In genomic region chr2:61815583-61816313, GRCm38 (mm10) we compare ENCODE assay signal across 8 mouse cellular contexts. TPM values are rescaled to one million over a fixed set of nuclear protein-coding genes. Genes with fewer than 3 reads are reported as not detected.
DNase-seq lines count a peak whose midpoint lies in the region; ATAC-seq and TF ChIP-seq lines count a peak whose summit lies in the region.

No protein-coding gene starts in this region.

- 6% methylated on average over 52 of the region's 66 CpGs for WGBS in kidney, embryonic 14.5 days
- 8% methylated on average over 55 of the region's 66 CpGs for WGBS in embryonic facial prominence, embryonic 15.5 days
- WGBS in intestine, embryonic 16.5 days = 9% methylated on average over 64 of the region's 66 CpGs
- 3% methylated on average over 61 of the region's 66 CpGs for WGBS in midbrain, embryonic 11.5 days

- H3K27ac ChIP-seq in kidney, embryonic 14.5 days (ENCODE audit: low read depth, low read length) = no peak overlapping the region
- H3K27ac ChIP-seq in embryonic facial prominence, embryonic 15.5 days (replicated peaks) = 0 out of 2 replicates have a peak overlapping the region, but pooled peaks have one; percentile 11
- H3K27ac ChIP-seq in intestine, embryonic 16.5 days (ENCODE audit: low read length) = no peak overlapping the region
- peak overlapping the region; percentile 35; the same call in 1 of the 2 replicates for H3K27ac ChIP-seq in midbrain, embryonic 11.5 days (ENCODE audit: low read depth, low read length)
- peak overlapping the region; percentile 82 for H3K27ac ChIP-seq in testis, adult 2 months (ENCODE audit: control insufficient read depth, insufficient read depth, low read depth, low read length)

- H3K4me3 ChIP-seq in kidney, embryonic 14.5 days (ENCODE audit: low read length) = peak overlapping the region; percentile 35
- H3K4me3 ChIP-seq in embryonic facial prominence, embryonic 15.5 days (replicated peaks) = peak overlapping the region; percentile 47
- H3K4me3 ChIP-seq in intestine, embryonic 16.5 days (ENCODE audit: low read length) = peak overlapping the region; percentile 51
- peak overlapping the region; percentile 32 for H3K4me3 ChIP-seq in midbrain, embryonic 11.5 days (ENCODE audit: low read depth, low read length)
- peak overlapping the region; percentile 94 for H3K4me3 ChIP-seq in testis, adult 2 months (ENCODE audit: control insufficient read depth, low read depth, low read length)

- peak overlapping the region; percentile 63 for H3K4me2 ChIP-seq in kidney, embryonic 14.5 days (replicated peaks; ENCODE audit: low read depth, low read length)
- H3K4me2 ChIP-seq in embryonic facial prominence, embryonic 15.5 days (replicated peaks) = peak overlapping the region; percentile 82
- H3K4me2 ChIP-seq in intestine, embryonic 16.5 days (ENCODE audit: low read depth, low read length) = peak overlapping the region; percentile 88
- H3K4me2 ChIP-seq in midbrain, embryonic 11.5 days = peak overlapping the region; percentile 54

- H3K9me3 ChIP-seq in kidney, embryonic 14.5 days (ENCODE audit: control insufficient read depth, low read length) = no peaks in the 10 kb centered on the region
- no peaks in the 10 kb centered on the region for H3K9me3 ChIP-seq in embryonic facial prominence, embryonic 15.5 days (replicated peaks)
- no peaks in the 10 kb centered on the region for H3K9me3 ChIP-seq in intestine, embryonic 16.5 days (ENCODE audit: control insufficient read depth, low read length)
- H3K9me3 ChIP-seq in midbrain, embryonic 11.5 days (ENCODE audit: control insufficient read depth, low read length) = no peaks in the 10 kb centered on the region

- peaks cover 3% of the 10 kb centered on the region; the same call in 1 of the 2 replicates for H3K4me1 ChIP-seq in kidney, embryonic 14.5 days (ENCODE audit: control insufficient read depth, insufficient read depth, low read length)
- H3K4me1 ChIP-seq in embryonic facial prominence, embryonic 15.5 days = peaks cover 23% of the 10 kb centered on the region
- H3K4me1 ChIP-seq in intestine, embryonic 16.5 days (ENCODE audit: control insufficient read depth, insufficient read depth, low read length) = peaks cover 20% of the 10 kb centered on the region
- H3K4me1 ChIP-seq in midbrain, embryonic 11.5 days (ENCODE audit: control insufficient read depth, insufficient read depth, low read length) = peaks cover 9% of the 10 kb centered on the region
- H3K4me1 ChIP-seq in testis, adult 2 months (ENCODE audit: control insufficient read depth, insufficient read depth, low read length) = peaks cover 17% of the 10 kb centered on the region

- no peak for DNase-seq in kidney, adult 18-20 months
- DNase-seq in brain, adult 2 months (ENCODE audit: low read depth, low spot score) = peak; percentile 85
- DNase-seq in midbrain, embryonic 11.5 days (ENCODE audit: low spot score, missing footprints) = peak; percentile 96
- DNase-seq in gastrocnemius, adult 8-10 months (ENCODE audit: low spot score in 2 of 2) = no peak

- H3K27me3 ChIP-seq in kidney, embryonic 14.5 days (ENCODE audit: control insufficient read depth, insufficient read depth, low read length) = peaks cover 65% of the 10 kb centered on the region
- H3K27me3 ChIP-seq in embryonic facial prominence, embryonic 15.5 days = peaks cover 53% of the 10 kb centered on the region
- peaks cover 43% of the 10 kb centered on the region for H3K27me3 ChIP-seq in intestine, embryonic 16.5 days (replicated peaks; ENCODE audit: control insufficient read depth, insufficient read depth, low read length)
- peaks cover 51% of the 10 kb centered on the region for H3K27me3 ChIP-seq in midbrain, embryonic 11.5 days (ENCODE audit: control insufficient read depth, insufficient read depth, low read length)
- no peaks in the 10 kb centered on the region for H3K27me3 ChIP-seq in testis, adult 2 months (ENCODE audit: control insufficient read depth, insufficient read depth, low read length)

- no peaks in the 10 kb centered on the region for H3K36me3 ChIP-seq in kidney, embryonic 14.5 days (ENCODE audit: control insufficient read depth, insufficient read depth, low read length)
- no peaks in the 10 kb centered on the region for H3K36me3 ChIP-seq in embryonic facial prominence, embryonic 15.5 days
- no peaks in the 10 kb centered on the region for H3K36me3 ChIP-seq in intestine, embryonic 16.5 days (ENCODE audit: control insufficient read depth, insufficient read depth, low read length)
- no peaks in the 10 kb centered on the region for H3K36me3 ChIP-seq in midbrain, embryonic 11.5 days (ENCODE audit: control insufficient read depth, insufficient read depth, low read length)
- no peaks in the 10 kb centered on the region for H3K36me3 ChIP-seq in testis, adult 2 months (ENCODE audit: control insufficient read depth, insufficient read depth, low read length)

- no peak for TF ChIP-seq CTCF in testis, adult 2 months (IDR thresholded peaks at IDR 0.05; ENCODE audit: control insufficient read depth, insufficient read depth, insufficient replicate concordance, low read depth, low read length)

- ATAC-seq in kidney, embryonic 14.5 days (ENCODE audit: low FRiP score, low TSS enrichment) = peak; percentile 64
- 0 out of 2 replicates have a peak, but pooled peaks have one; percentile 47 for ATAC-seq in embryonic facial prominence, embryonic 15.5 days (ENCODE audit: insufficient number of reproducible peaks, low FRiP score, low TSS enrichment, low read depth)
- peak; percentile 52 for ATAC-seq in intestine, embryonic 16.5 days
- ATAC-seq in midbrain, embryonic 11.5 days (ENCODE audit: low FRiP score) = peak; percentile 69

- H3K9ac ChIP-seq in kidney, embryonic 14.5 days (ENCODE audit: low read depth, low read length) = peak overlapping the region; percentile 65
- H3K9ac ChIP-seq in embryonic facial prominence, embryonic 15.5 days = peak overlapping the region; percentile 21; the same call in 1 of the 2 replicates
- peak overlapping the region; percentile 53 for H3K9ac ChIP-seq in intestine, embryonic 16.5 days (ENCODE audit: low read depth, low read length)
- peak overlapping the region; percentile 59 for H3K9ac ChIP-seq in midbrain, embryonic 11.5 days (ENCODE audit: low read length)

- peak; percentile 55 for TF ChIP-seq POLR2A in testis, adult 2 months (IDR thresholded peaks at IDR 0.05; ENCODE audit: control insufficient read depth, low read depth, low read length)

RNA-seq across cellular contexts. Expression of gene Tbr1, which starts 13.0 kb away (rescaled TPM):
- 0.05 and 0.09 TPM in 2 replicates for polyA plus RNA-seq in kidney, embryonic 14.5 days (2014; fragmentation: Nextera tagmentation; extraction: Ambion mirVana)
- 0.17 and 0.52 TPM in 2 replicates for polyA plus RNA-seq in embryonic facial prominence, embryonic 15.5 days (2015; fragmentation: Nextera tagmentation; extraction: Ambion mirVana)
- not detected in 2 replicates for polyA plus RNA-seq in intestine, embryonic 16.5 days (2015; fragmentation: Nextera tagmentation; extraction: Ambion mirVana)
- polyA plus RNA-seq in midbrain, embryonic 11.5 days (2014; fragmentation: Nextera tagmentation; extraction: Ambion mirVana) = 0.52 and 2.1 TPM in 2 replicates
- 0.68 and 0.89 TPM in 2 replicates for polyA plus RNA-seq in testis, adult 2 months (2012; rRNA removed)
- total RNA-seq in gastrocnemius, adult 8-10 months (2022) = not detected

Comparison
In these comparisons a context has a peak if more than half of its experiments do, and no peak if none do; other contexts are left out.
1. H3K27ac ChIP-seq: peak in embryonic facial prominence, embryonic 15.5 days (single experiment), midbrain, embryonic 11.5 days (single experiment) and testis, adult 2 months (single experiment); none in kidney, embryonic 14.5 days (single experiment) and intestine, embryonic 16.5 days (single experiment).
2. H3K4me3 ChIP-seq: peak in every context shown above with its lines; median percentile 94 in testis, adult 2 months; 51 in intestine, embryonic 16.5 days; 47 in embryonic facial prominence, embryonic 15.5 days; 35 in kidney, embryonic 14.5 days; 32 in midbrain, embryonic 11.5 days.
3. DNase-seq: peak in brain, adult 2 months (single experiment) and midbrain, embryonic 11.5 days (single experiment); none in kidney, adult 18-20 months (single experiment) and gastrocnemius, adult 8-10 months (0 of 2).
4. Peak in every context shown above with its lines, with median percentiles within 50 percentile points of each other: ATAC-seq, H3K4me2 ChIP-seq and H3K9ac ChIP-seq.